Mouse (Mus musculus) midbrain, embryonic 16.5 days (tissue): ENCODE data around the gene Lrrc74b. TPM values are rescaled to one million over a fixed set of nuclear protein-coding genes. Genes with fewer than 3 reads are reported as not detected.

Experiments used
- ATAC-seq: fragments of 200-750 bp; cut with Nextera tagmentation; 2 replicates; pipeline ENCODE4 v1.8.0; 2017; ENCODE audit warnings: moderate TSS enrichment
- H3K27ac ChIP-seq: fragments of 300-500 bp; sonication (generic); 2 replicates; pipeline ENCODE4 v1.5.1; 2014; ENCODE audit warnings: mild to moderate bottlenecking, low read length, mixed read lengths
- H3K27me3 ChIP-seq: fragments of 300-500 bp; sonication (generic); 2 replicates; pipeline ENCODE4 v1.6.1; 2014; ENCODE audit warnings: low read depth, low read length, mixed read lengths; ENCODE audit not compliant: control insufficient read depth, insufficient read depth
- H3K36me3 ChIP-seq: fragments of 300-500 bp; sonication (generic); 2 replicates; pipeline ENCODE4 v1.6.1; 2014; ENCODE audit warnings: mild to moderate bottlenecking, low read length, moderate library complexity, mixed read lengths; ENCODE audit not compliant: control insufficient read depth, insufficient read depth
- H3K4me1 ChIP-seq: fragments of 300-500 bp; sonication (generic); 2 replicates; pipeline ENCODE4 v1.6.1; 2014; ENCODE audit warnings: mild to moderate bottlenecking, low read length, mixed read lengths; ENCODE audit not compliant: control insufficient read depth, insufficient read depth
- H3K4me2 ChIP-seq: fragments of 300-500 bp; sonication (generic); 2 replicates; pipeline ENCODE4 v1.6.1; 2014; ENCODE audit warnings: mild to moderate bottlenecking, low read length, mixed read lengths
- H3K4me3 ChIP-seq: fragments of 300-500 bp; sonication (generic); 2 replicates; pipeline ENCODE4 v1.5.1; 2014; ENCODE audit warnings: low read depth, mild to moderate bottlenecking, low read length, moderate library complexity, mixed read lengths
- H3K9ac ChIP-seq: fragments of 300-500 bp; sonication (generic); 2 replicates; pipeline ENCODE4 v1.6.1; 2014; ENCODE audit warnings: low read depth, low read length, mixed read lengths
- H3K9me3 ChIP-seq: fragments of 300-500 bp; sonication (generic); replicated peaks from 2 replicates; pipeline ENCODE4 v1.6.1; 2014; ENCODE audit warnings: mild to moderate bottlenecking, low read length, mixed read lengths; ENCODE audit not compliant: control insufficient read depth, poor library complexity, severe bottlenecking
- WGBS: fragments of 180-500 bp; shearing (Covaris S2); extraction: QIAGEN DNeasy Blood & Tissue Kit; methylation state at CpG from one replicate; pipeline ENCODE4 v1.1.7; 2014; 5-methylcytosine and 5-hydroxymethylcytosine counted together
- polyA plus RNA-seq: library from polyadenylated mRNA; unstranded; fragments of >200 nt; fragmentation: Nextera tagmentation; extraction: Ambion mirVana; gene quantifications from 2 replicates; pipeline ENCODE4 v1.2.1, GENCODE M21; 2015

The Lrrc74b gene
- polyA plus RNA-seq, 1 experiment from 2014 or later, result 2.0 TPM

GRCm38 (mm10) chr16:17496499-17497305 lies 64.3 kb downstream of the Lrrc74b start:
- no peaks in the 10 kb centered on the region for H3K36me3 ChIP-seq
- H3K9me3 ChIP-seq, result no peaks in the 10 kb centered on the region
- no peak overlapping the region for H3K4me2 ChIP-seq
- H3K4me1 ChIP-seq, result peaks cover 4% of the 10 kb centered on the region; the same call in 1 of the 2 replicates
- no peak for ATAC-seq
- 57% methylated on average over 2 of the region's 2 CpGs for WGBS
- no peak overlapping the region for H3K4me3 ChIP-seq
- no peak overlapping the region for H3K9ac ChIP-seq
- no peaks in the 10 kb centered on the region; the same call in 1 of the 2 replicates for H3K27me3 ChIP-seq
- H3K27ac ChIP-seq, result peak overlapping the region; percentile 49; the same call in 1 of the 2 replicates

Other genes with a start within 250 kb of the Lrrc74b start
- gene Serpind1, start 229.9 kb downstream of the Lrrc74b start, polyA plus RNA-seq, result 2.8 and 3.7 TPM in 2 replicates
- 26.0 and 30.9 TPM in 2 replicates for gene Snap29, start 155.3 kb downstream of the Lrrc74b start, polyA plus RNA-seq
- gene Pi4ka, start 154.9 kb downstream of the Lrrc74b start, polyA plus RNA-seq, result 73.7 and 74.8 TPM in 2 replicates
- gene Crkl, start 109.3 kb downstream of the Lrrc74b start, polyA plus RNA-seq, result 72.4 and 88.8 TPM in 2 replicates
- gene Aifm3, start 71.6 kb downstream of the Lrrc74b start, polyA plus RNA-seq, result 13.6 and 22.2 TPM in 2 replicates
- gene Lztr1, start 52.6 kb downstream of the Lrrc74b start, polyA plus RNA-seq, result 145 and 151 TPM in 2 replicates
- gene Thap7, start 30.1 kb downstream of the Lrrc74b start, polyA plus RNA-seq, result 60.7 and 62.7 TPM in 2 replicates
- gene P2rx6, start 638 bp upstream of the Lrrc74b start, polyA plus RNA-seq, result 3.0 and 3.5 TPM in 2 replicates
- 43.7 and 49.5 TPM in 2 replicates for gene Slc7a4, start 22.0 kb upstream of the Lrrc74b start, polyA plus RNA-seq
- 27.6 and 28.4 TPM in 2 replicates for gene Smpd4, start 58.1 kb upstream of the Lrrc74b start, polyA plus RNA-seq
- gene Ccdc74a, start 85.2 kb upstream of the Lrrc74b start, polyA plus RNA-seq, result 11.6 and 14.6 TPM in 2 replicates
- 47.5 and 47.9 TPM in 2 replicates for gene Med15, start 171.6 kb upstream of the Lrrc74b start, polyA plus RNA-seq
- 86.0 and 89.4 TPM in 2 replicates for gene Klhl22, start 198.4 kb upstream of the Lrrc74b start, polyA plus RNA-seq
- gene Scarf2, start 236.0 kb upstream of the Lrrc74b start, polyA plus RNA-seq, result 0.88 and 1.2 TPM in 2 replicates